In the genomic region with DNA sequence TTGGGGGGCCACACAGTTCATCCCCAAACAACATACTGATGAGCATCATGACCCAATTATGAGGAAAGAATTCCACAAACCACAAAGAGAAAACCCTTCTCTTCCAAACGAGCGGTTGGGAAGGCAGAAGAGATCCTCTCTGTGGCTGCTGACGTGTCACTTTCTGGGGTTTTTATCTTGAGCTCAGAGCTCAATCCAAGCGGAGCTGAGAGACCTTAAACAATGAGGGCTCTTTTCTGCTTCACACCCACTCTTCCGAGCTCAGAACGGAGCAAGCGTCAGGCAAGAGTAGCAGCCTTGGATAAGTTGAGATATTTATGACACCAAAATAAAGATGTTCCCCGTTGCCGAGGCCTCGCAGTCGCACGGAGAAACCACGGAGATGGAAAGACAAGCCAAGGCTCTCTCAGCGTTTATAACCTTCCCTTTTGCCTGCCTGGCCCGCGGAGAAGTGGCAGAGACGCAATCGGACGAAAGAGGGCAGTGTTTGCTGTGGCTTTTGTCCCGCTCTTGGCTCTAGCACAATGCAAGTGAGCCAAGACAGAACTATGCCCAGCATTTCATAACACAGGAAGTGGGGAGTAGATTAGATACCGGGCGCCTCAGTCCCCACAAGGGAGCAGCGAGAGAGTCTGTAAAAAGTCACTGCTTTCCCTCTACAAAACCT, we compare ENCODE assay signal across 8 mouse cellular contexts.
A peak's percentile ranks its signal among the peaks of the same experiment; 100 is the strongest.
DNase-seq lines count a peak whose midpoint lies in the region; ATAC-seq and TF ChIP-seq lines count a peak whose summit lies in the region.

No protein-coding gene starts in this region.

- peaks cover 21% of the 10 kb centered on the region for H3K27me3 ChIP-seq in forebrain, embryonic 14.5 days (replicated peaks; ENCODE audit: control insufficient read depth, insufficient read depth, low read length)
- peaks cover 37% of the 10 kb centered on the region for H3K27me3 ChIP-seq in liver, embryonic 15.5 days
- H3K27me3 ChIP-seq in neural tube, embryonic 12.5 days (replicated peaks), result peaks cover 47% of the 10 kb centered on the region
- H3K27me3 ChIP-seq in stomach, postnatal 0 days (ENCODE audit: control insufficient read depth, insufficient read depth, low read length), result no peaks in the 10 kb centered on the region; the same call in 1 of the 2 replicates

- intact Hi-C loops in heart, postnatal 10 days (cut with DNase I), result loop anchor here (1.0 to 10.0 kb wide), 5 partner anchors 148 to 1259 kb away; no protein-coding TSS in a partner anchor

- TF ChIP-seq EP300 in stomach, postnatal 0 days (optimal IDR thresholded peaks at IDR 0.05), result no peak

- peak overlapping the region; percentile 27 for H3K4me3 ChIP-seq in forebrain, embryonic 14.5 days (ENCODE audit: low read depth, low read length)
- H3K4me3 ChIP-seq in liver, embryonic 15.5 days (replicated peaks), result no peak overlapping the region
- H3K4me3 ChIP-seq in neural tube, embryonic 12.5 days, result no peak overlapping the region; the same call in 1 of the 2 replicates
- peak overlapping the region; percentile 27 for H3K4me3 ChIP-seq in stomach, postnatal 0 days (ENCODE audit: low read depth, low read length)

- H3K9ac ChIP-seq in forebrain, embryonic 14.5 days (ENCODE audit: low read length), result peak overlapping the region; percentile 64
- H3K9ac ChIP-seq in liver, embryonic 15.5 days, result no peak overlapping the region
- H3K9ac ChIP-seq in neural tube, embryonic 12.5 days, result no peak overlapping the region
- H3K9ac ChIP-seq in stomach, postnatal 0 days (ENCODE audit: low read length), result peak overlapping the region; percentile 51; the same call in 1 of the 2 replicates

- 1% methylated on average over 23 of the region's 23 CpGs for WGBS in forebrain, embryonic 14.5 days
- WGBS in liver, embryonic 15.5 days (ENCODE audit: insufficient replicate concordance), result 1% methylated on average over 23 of the region's 23 CpGs
- under 1% methylated on average over 23 of the region's 23 CpGs for WGBS in neural tube, embryonic 12.5 days
- whole genome bisulfite sequencing in stomach, postnatal 0 days, result 1% methylated on average over 23 of the region's 23 CpGs

- peak overlapping the region; percentile 57 for H3K4me2 ChIP-seq in forebrain, embryonic 14.5 days (ENCODE audit: low read length)
- peak overlapping the region; percentile 36 for H3K4me2 ChIP-seq in liver, embryonic 15.5 days
- H3K4me2 ChIP-seq in neural tube, embryonic 12.5 days (replicated peaks), result peak overlapping the region; percentile 59
- H3K4me2 ChIP-seq in stomach, postnatal 0 days (replicated peaks; ENCODE audit: low read depth), result peak overlapping the region; percentile 56

- peaks cover 5% of the 10 kb centered on the region; the same call in 1 of the 2 replicates for H3K4me1 ChIP-seq in forebrain, embryonic 14.5 days (ENCODE audit: control insufficient read depth, insufficient read depth, low read length)
- no peaks in the 10 kb centered on the region for H3K4me1 ChIP-seq in liver, embryonic 15.5 days (replicated peaks)
- H3K4me1 ChIP-seq in neural tube, embryonic 12.5 days, result peaks cover 3% of the 10 kb centered on the region; the same call in 1 of the 2 replicates
- H3K4me1 ChIP-seq in stomach, postnatal 0 days (replicated peaks; ENCODE audit: control insufficient read depth, insufficient read depth), result no peaks in the 10 kb centered on the region; the same call in 1 of the 2 replicates

- H3K36me3 ChIP-seq in forebrain, embryonic 14.5 days (ENCODE audit: control insufficient read depth, insufficient read depth, low read length), result no peaks in the 10 kb centered on the region
- no peaks in the 10 kb centered on the region for H3K36me3 ChIP-seq in liver, embryonic 15.5 days (replicated peaks)
- no peaks in the 10 kb centered on the region for H3K36me3 ChIP-seq in neural tube, embryonic 12.5 days
- H3K36me3 ChIP-seq in stomach, postnatal 0 days (ENCODE audit: control insufficient read depth, insufficient read depth, low read length), result no peaks in the 10 kb centered on the region

- DNase-seq in CD8-positive naive resting alpha-beta T cell, adult 2 months (ENCODE audit: low read depth in 2 of 2, low spot score in 2 of 2), result peak; percentile 62 to 65
- DNase-seq in c-Kit-positive CD71-positive TER-119-negative erythroid progenitor cells, embryonic 14.5 days (ENCODE audit: low read depth), result peak; percentile 24
- peak; percentile 91 for DNase-seq in forebrain, embryonic 14.5 days (ENCODE audit: low spot score)
- DNase-seq in heart, postnatal 10 days, result peak; percentile 94 to 95
- peak; percentile 89 to 91 for DNase-seq in kidney, postnatal 4 days
- DNase-seq in stomach, postnatal 0 days (ENCODE audit: low spot score), result peak; percentile 88

- ATAC-seq in forebrain, embryonic 14.5 days, result peak; percentile 90
- no peak; the same call in 1 of the 2 replicates for ATAC-seq in liver, embryonic 15.5 days (ENCODE audit: insufficient read depth)
- peak; percentile 72 for ATAC-seq in neural tube, embryonic 12.5 days (ENCODE audit: low FRiP score, low read depth)
- peak; percentile 94 for ATAC-seq in stomach, postnatal 0 days (ENCODE audit: low FRiP score, low TSS enrichment)

- H3K27ac ChIP-seq in forebrain, embryonic 14.5 days (ENCODE audit: low read depth, low read length), result no peak overlapping the region
- no peak overlapping the region for H3K27ac ChIP-seq in liver, embryonic 15.5 days (replicated peaks)
- no peak overlapping the region for H3K27ac ChIP-seq in neural tube, embryonic 12.5 days
- peak overlapping the region; percentile 58; the same call in 1 of the 2 replicates for H3K27ac ChIP-seq in stomach, postnatal 0 days (replicated peaks)

- H3K9me3 ChIP-seq in forebrain, embryonic 14.5 days (replicated peaks; ENCODE audit: control insufficient read depth, low read length), result no peaks in the 10 kb centered on the region
- no peaks in the 10 kb centered on the region for H3K9me3 ChIP-seq in liver, embryonic 15.5 days (replicated peaks)
- no peaks in the 10 kb centered on the region for H3K9me3 ChIP-seq in neural tube, embryonic 12.5 days
- no peaks in the 10 kb centered on the region for H3K9me3 ChIP-seq in stomach, postnatal 0 days (ENCODE audit: control insufficient read depth, low read length)

- peak; percentile 94 for TF ChIP-seq CTCF in stomach, postnatal 0 days (IDR thresholded peaks at IDR 0.05; ENCODE audit: low read depth)

Comparison
In these comparisons a context has a peak if more than half of its experiments do, and no peak if none do; other contexts are left out.
1. DNase-seq: peak in every context shown above with its lines; median percentile 94 in heart, postnatal 10 days; 91 in forebrain, embryonic 14.5 days; 90 in kidney, postnatal 4 days; 88 in stomach, postnatal 0 days; 64 in CD8-positive naive resting alpha-beta T cell, adult 2 months; 24 in c-Kit-positive CD71-positive TER-119-negative erythroid progenitor cells, embryonic 14.5 days.
2. H3K4me3 ChIP-seq: peak in forebrain, embryonic 14.5 days (single experiment) and stomach, postnatal 0 days (single experiment); none in liver, embryonic 15.5 days (single experiment) and neural tube, embryonic 12.5 days (single experiment).
3. H3K9ac ChIP-seq: peak in forebrain, embryonic 14.5 days (single experiment) and stomach, postnatal 0 days (single experiment); none in liver, embryonic 15.5 days (single experiment) and neural tube, embryonic 12.5 days (single experiment).
4. Peak in every context shown above with its lines, with median percentiles within 50 percentile points of each other: H3K4me2 ChIP-seq.